Mouse (Mus musculus) right cerebral cortex, postnatal 10 days (tissue): ENCODE measurements at regions not wholly inside any gene's neighbourhood (a gene's known extent, or its start where the extent isn't known, plus 50 kb on each side); places are given as distances from the start of the nearest gene placed in this dataset.

Source experiments
- DNase-seq, 2 experiments: peaks; one replicate each; pipeline ENCODE4 v3.0.0; 2021; ENCODE audit warnings: low spot score in 2 of 2

GRCm38 (mm10) chr11:79764026-79764425, 173.0 kb downstream of the Rab11fip4 start:
- no peak for DNase-seq

GRCm38 (mm10) chr11:79762654-79763053, 171.6 kb downstream of the Rab11fip4 start:
- DNase-seq = no peak

- DNase-seq = no peak
Observed at GRCm38 (mm10) chr11:79762027-79762426, 171.0 kb downstream of the Rab11fip4 start.

- DNase-seq = no peak
Observed at GRCm38 (mm10) chr11:79760533-79760932, 169.5 kb downstream of the Rab11fip4 start.

- DNase-seq = no peak
Observed at GRCm38 (mm10) chr11:79758281-79758680, 167.3 kb downstream of the Rab11fip4 start.

GRCm38 (mm10) chr11:79757513-79758071, 166.6 kb downstream of the Rab11fip4 start:
- DNase-seq = no peak

- no peak for DNase-seq
Observed at GRCm38 (mm10) chr11:79756305-79756846, 165.4 kb downstream of the Rab11fip4 start.

GRCm38 (mm10) chr11:79753491-79753890, 162.5 kb downstream of the Rab11fip4 start:
- DNase-seq = no peak

GRCm38 (mm10) chr11:79752717-79753480, 161.9 kb downstream of the Rab11fip4 start:
- no peak for DNase-seq

GRCm38 (mm10) chr11:79751751-79752716, 161.0 kb downstream of the Rab11fip4 start:
- no peak for DNase-seq

GRCm38 (mm10) chr11:79750943-79751342, 159.9 kb downstream of the Rab11fip4 start:
- DNase-seq = no peak

GRCm38 (mm10) chr11:79749755-79750434, 158.9 kb downstream of the Rab11fip4 start:
- DNase-seq = no peak

- no peak for DNase-seq
Observed at GRCm38 (mm10) chr11:79749141-79749540, 158.1 kb downstream of the Rab11fip4 start.

GRCm38 (mm10) chr11:79748606-79749125, 157.7 kb downstream of the Rab11fip4 start:
- no peak for DNase-seq

- no peak for DNase-seq
Observed at GRCm38 (mm10) chr11:79747801-79748200, 156.8 kb downstream of the Rab11fip4 start.
